Mouse (Mus musculus) embryonic facial prominence, embryonic 11.5 days (tissue): ENCODE measurements around the gene Crym. TPM values are rescaled to one million over a fixed set of nuclear protein-coding genes. Genes with fewer than 3 reads are reported as not detected.

Experiments used
- ATAC-seq: fragments of 200-750 bp; cut with Nextera tagmentation; replicated peaks from 2 replicates; pipeline ENCODE4 v1.8.0; 2017; ENCODE audit warnings: low read depth; ENCODE audit not compliant: insufficient number of reproducible peaks, low FRiP score, low TSS enrichment
- DNase-seq: peaks from one replicate; pipeline ENCODE4 v3.0.0-alpha.2; 2015; ENCODE audit warnings: low spot score
- H3K27ac ChIP-seq: fragments of 300-500 bp; sonication (generic); replicated peaks from 2 replicates; pipeline ENCODE4 v1.5.1; 2014; ENCODE audit warnings: mild to moderate bottlenecking, low read depth, low read length, control low read depth
- H3K27me3 ChIP-seq: fragments of 300-500 bp; sonication (generic); 2 replicates; pipeline ENCODE4 v1.6.1; 2014; ENCODE audit warnings: mild to moderate bottlenecking, low read length, moderate library complexity, mixed read lengths; ENCODE audit not compliant: control insufficient read depth, insufficient read depth
- H3K36me3 ChIP-seq: fragments of 300-500 bp; sonication (generic); replicated peaks from 2 replicates; pipeline ENCODE4 v1.6.1; 2014; ENCODE audit warnings: low read depth, mild to moderate bottlenecking, low read length, moderate library complexity, mixed read lengths; ENCODE audit not compliant: control insufficient read depth, insufficient read depth
- H3K4me1 ChIP-seq: fragments of 300-500 bp; sonication (generic); 2 replicates; pipeline ENCODE4 v1.6.1; 2014; ENCODE audit warnings: low read length, mixed read lengths; ENCODE audit not compliant: control insufficient read depth, insufficient read depth
- H3K4me2 ChIP-seq: fragments of 300-500 bp; sonication (generic); 2 replicates; pipeline ENCODE4 v1.6.1; 2014; ENCODE audit warnings: low read depth, mild to moderate bottlenecking, control low read depth, low read length, moderate library complexity
- H3K4me3 ChIP-seq: fragments of 300-500 bp; sonication (generic); 2 replicates; pipeline ENCODE4 v1.5.1; 2014; ENCODE audit warnings: low read depth, low read length, control low read depth
- H3K9ac ChIP-seq: fragments of 300-500 bp; sonication (generic); replicated peaks from 2 replicates; pipeline ENCODE4 v1.6.1; 2014; ENCODE audit warnings: mild to moderate bottlenecking, control low read depth, low read length
- H3K9me3 ChIP-seq: fragments of 300-500 bp; sonication (generic); replicated peaks from 2 replicates; pipeline ENCODE4 v1.6.1; 2016; ENCODE audit warnings: mild to moderate bottlenecking, low read length, inconsistent platforms, mixed read lengths; ENCODE audit not compliant: control insufficient read depth
- WGBS: fragments of 180-500 bp; shearing (Covaris S2); extraction: QIAGEN DNeasy Blood & Tissue Kit; methylation state at CpG from one replicate; pipeline ENCODE4 v1.1.7; 2014; 5-methylcytosine and 5-hydroxymethylcytosine counted together
- polyA plus RNA-seq: library from polyadenylated mRNA; unstranded; fragments of >200 nt; fragmentation: Nextera tagmentation; extraction: Ambion mirVana; gene quantifications from 2 replicates; pipeline ENCODE4 v1.2.1, GENCODE M21; 2014

The Crym gene
- polyA plus RNA-seq, 1 experiment from 2014 or later = 142 TPM

GRCm38 (mm10) chr7:120177611-120178010, 24.3 kb downstream of the Crym start:
- Histone ChIP-seq H3K27ac (no peak overlapping the region), H3K36me3 (no peaks in the 10 kb centered on the region), H3K4me2 (no peak overlapping the region), H3K27me3 (no peaks in the 10 kb centered on the region), H3K4me1 (no peaks in the 10 kb centered on the region), H3K9ac (no peak overlapping the region), H3K9me3 (no peaks in the 10 kb centered on the region), H3K4me3 (no peak overlapping the region)
- DNase-seq = no peak
- 83% methylated on average over 3 of the region's 3 CpGs for WGBS
- no peak for ATAC-seq

DNA sequence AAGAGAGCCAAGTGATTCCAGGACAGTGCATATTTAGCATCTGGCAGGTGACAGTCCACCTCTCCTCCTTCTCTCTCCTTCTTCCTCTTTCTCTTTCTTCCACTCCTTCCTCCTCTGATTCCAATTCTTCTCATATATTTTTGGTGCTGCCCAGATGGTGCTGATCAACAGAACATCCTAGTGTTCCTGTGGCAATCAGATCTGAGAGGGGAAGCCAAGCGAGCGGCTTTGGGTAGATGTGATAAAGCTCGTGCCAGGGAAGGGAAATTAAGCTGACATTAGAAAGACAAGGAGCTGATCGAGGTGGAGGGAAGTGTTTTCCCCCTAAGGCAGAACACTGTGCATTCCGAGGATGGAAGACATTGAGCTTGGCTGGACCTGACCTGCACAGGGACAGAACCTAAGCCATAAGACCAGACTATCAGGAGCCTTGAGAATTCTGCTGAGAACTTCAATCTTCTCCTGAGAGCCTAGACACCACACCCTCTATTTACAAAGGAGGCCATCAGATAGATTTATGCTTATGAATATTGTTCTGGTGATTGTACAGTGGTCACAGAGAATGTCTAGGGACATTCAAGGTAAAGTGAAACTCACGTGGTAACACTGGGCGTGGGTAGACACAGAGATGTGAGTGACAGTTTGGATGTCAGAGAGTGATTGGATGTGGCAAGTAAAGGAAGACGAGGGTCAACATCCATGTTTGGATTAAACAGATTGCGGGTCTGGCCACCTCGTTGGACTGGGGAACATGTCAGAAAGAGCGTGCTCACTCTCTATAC, 27.0 kb downstream of the Crym start:
- WGBS = 77% methylated on average over 11 of the region's 11 CpGs
- Histone ChIP-seq H3K27me3 (no peaks in the 10 kb centered on the region), H3K4me2 (no peak overlapping the region), H3K27ac (no peak overlapping the region), H3K36me3 (no peaks in the 10 kb centered on the region), H3K9ac (no peak overlapping the region), H3K4me3 (no peak overlapping the region), H3K4me1 (no peaks in the 10 kb centered on the region), H3K9me3 (no peaks in the 10 kb centered on the region)
- no peak for DNase-seq
- ATAC-seq = no peak

DNA sequence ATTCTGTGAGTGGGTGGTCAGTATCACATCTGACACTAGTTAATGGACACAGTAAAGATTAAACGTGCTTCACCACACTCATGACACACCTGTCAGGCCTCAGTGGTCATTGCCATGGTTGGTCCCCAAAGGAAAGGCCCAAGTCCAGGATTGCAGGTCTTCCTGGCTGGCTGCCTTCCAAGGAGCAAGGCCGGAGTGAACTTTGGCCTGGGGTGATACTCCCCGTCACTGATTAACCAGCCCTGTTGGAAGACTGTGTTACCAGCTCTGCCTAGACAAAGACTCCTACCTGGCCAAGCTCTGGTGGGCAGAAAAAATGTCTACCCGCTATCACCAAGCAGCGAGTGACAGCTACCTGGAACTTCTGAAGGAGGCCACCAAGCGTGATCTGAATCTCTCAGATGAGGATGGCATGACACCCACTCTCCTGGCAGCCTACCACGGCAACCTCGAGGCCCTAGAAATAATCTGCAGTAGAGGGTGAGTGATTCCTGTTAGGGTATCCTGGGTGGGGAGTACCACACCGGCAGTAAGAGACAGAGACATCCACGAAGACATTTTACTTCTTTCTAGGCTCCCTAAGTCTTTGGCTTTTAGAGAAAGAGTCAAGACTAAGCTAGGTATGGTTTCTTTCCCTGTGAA, 28.2 kb downstream of the Crym start, which contains the start of gene Anks4b:
Anks4b (plus strand) TSS at position 256 of the 642 bp plus-strand sequence.
- H3K4me1 ChIP-seq = no peaks in the 10 kb centered on the region
- DNase-seq (no peak), ATAC-seq (no peak)
- H3K9ac ChIP-seq = no peak within 1 kb of the TSS
- H3K4me2 ChIP-seq = no peak within 1 kb of the TSS
- H3K9me3 ChIP-seq = no peaks in the 10 kb centered on the region
- H3K27ac ChIP-seq = no peak within 1 kb of the TSS
- no peaks in the 10 kb centered on the region for H3K27me3 ChIP-seq
- 90% methylated on average over 10 of the region's 10 CpGs for WGBS
- H3K4me3 ChIP-seq = no peak within 1 kb of the TSS
- no peaks in the 10 kb centered on the region for H3K36me3 ChIP-seq

- H3K4me2 ChIP-seq = no peak overlapping the region
- no peak overlapping the region for H3K4me3 ChIP-seq
- H3K27me3 ChIP-seq = no peaks in the 10 kb centered on the region
- ATAC-seq (no peak), DNase-seq (no peak)
- H3K9ac ChIP-seq = no peak overlapping the region
- no peaks in the 10 kb centered on the region for H3K36me3 ChIP-seq
- 78% methylated on average over 1 of the region's 1 CpGs for WGBS
- no peaks in the 10 kb centered on the region for H3K9me3 ChIP-seq
- no peak overlapping the region for H3K27ac ChIP-seq
- no peaks in the 10 kb centered on the region for H3K4me1 ChIP-seq
Observed at GRCm38 (mm10) chr7:120172188-120172700, 29.7 kb downstream of the Crym start.

GRCm38 (mm10) chr7:120163581-120164251, 38.2 kb downstream of the Crym start:
- DNase-seq (no peak), ATAC-seq (no peak)
- Histone ChIP-seq H3K4me2 (no peak overlapping the region), H3K9me3 (no peaks in the 10 kb centered on the region), H3K27ac (no peak overlapping the region), H3K27me3 (no peaks in the 10 kb centered on the region), H3K36me3 (no peaks in the 10 kb centered on the region), H3K9ac (no peak overlapping the region), H3K4me1 (no peaks in the 10 kb centered on the region), H3K4me3 (no peak overlapping the region)
- 81% methylated on average over 11 of the region's 11 CpGs for WGBS

DNA sequence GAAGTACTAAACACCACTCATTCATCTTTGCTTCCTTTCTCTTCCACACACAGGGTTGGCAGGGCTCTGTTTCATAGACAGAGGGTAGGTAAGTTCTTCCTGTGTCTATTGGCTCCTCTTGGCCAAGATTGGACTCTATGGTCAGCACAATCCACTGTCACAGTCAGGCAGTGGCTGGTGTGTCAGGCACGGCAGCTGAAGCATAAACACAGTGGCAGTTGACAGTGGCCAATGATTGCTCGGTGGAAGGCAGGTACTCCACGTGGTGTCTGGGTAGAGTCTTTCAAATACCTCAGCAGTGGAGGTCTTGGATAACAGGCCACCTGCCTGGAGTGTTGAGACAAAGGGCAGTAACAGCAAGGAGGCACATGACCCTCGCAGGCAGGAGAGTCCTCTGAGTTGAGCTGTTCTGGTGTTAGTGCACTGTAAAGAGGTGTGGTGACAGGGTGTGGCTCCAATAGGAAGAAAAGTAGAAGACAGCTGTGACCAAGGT, 43.7 kb downstream of the Crym start:
- H3K4me3 ChIP-seq = no peak overlapping the region
- no peak overlapping the region for H3K27ac ChIP-seq
- peak; percentile 58; the same call in 1 of the 2 replicates for ATAC-seq
- H3K36me3 ChIP-seq = no peaks in the 10 kb centered on the region
- H3K9me3 ChIP-seq = no peaks in the 10 kb centered on the region
- H3K4me1 ChIP-seq = no peaks in the 10 kb centered on the region
- H3K4me2 ChIP-seq = no peak overlapping the region
- 29% methylated on average over 4 of the region's 4 CpGs for WGBS
- no peaks in the 10 kb centered on the region for H3K27me3 ChIP-seq
- DNase-seq = no peak
- no peak overlapping the region for H3K9ac ChIP-seq

- no peaks in the 10 kb centered on the region for H3K9me3 ChIP-seq
- H3K4me1 ChIP-seq = no peaks in the 10 kb centered on the region
- 30% methylated on average over 5 of the region's 5 CpGs for WGBS
- no peak overlapping the region for H3K27ac ChIP-seq
- DNase-seq (no peak), ATAC-seq (no peak)
- H3K4me2 ChIP-seq = no peak overlapping the region
- H3K4me3 ChIP-seq = no peak overlapping the region
- no peaks in the 10 kb centered on the region for H3K36me3 ChIP-seq
- H3K9ac ChIP-seq = no peak overlapping the region
- H3K27me3 ChIP-seq = no peaks in the 10 kb centered on the region
Observed at GRCm38 (mm10) chr7:120157575-120158061, 44.3 kb downstream of the Crym start.
